Mouse (Mus musculus): ENCODE measurements around the gene Ehd1. TPM values are rescaled to one million over a fixed set of nuclear protein-coding genes. Genes with fewer than 3 reads are reported as not detected.

The Ehd1 gene
- polyA plus RNA-seq, 1 experiment from 2014 or later, result 80.0 TPM

DNA sequence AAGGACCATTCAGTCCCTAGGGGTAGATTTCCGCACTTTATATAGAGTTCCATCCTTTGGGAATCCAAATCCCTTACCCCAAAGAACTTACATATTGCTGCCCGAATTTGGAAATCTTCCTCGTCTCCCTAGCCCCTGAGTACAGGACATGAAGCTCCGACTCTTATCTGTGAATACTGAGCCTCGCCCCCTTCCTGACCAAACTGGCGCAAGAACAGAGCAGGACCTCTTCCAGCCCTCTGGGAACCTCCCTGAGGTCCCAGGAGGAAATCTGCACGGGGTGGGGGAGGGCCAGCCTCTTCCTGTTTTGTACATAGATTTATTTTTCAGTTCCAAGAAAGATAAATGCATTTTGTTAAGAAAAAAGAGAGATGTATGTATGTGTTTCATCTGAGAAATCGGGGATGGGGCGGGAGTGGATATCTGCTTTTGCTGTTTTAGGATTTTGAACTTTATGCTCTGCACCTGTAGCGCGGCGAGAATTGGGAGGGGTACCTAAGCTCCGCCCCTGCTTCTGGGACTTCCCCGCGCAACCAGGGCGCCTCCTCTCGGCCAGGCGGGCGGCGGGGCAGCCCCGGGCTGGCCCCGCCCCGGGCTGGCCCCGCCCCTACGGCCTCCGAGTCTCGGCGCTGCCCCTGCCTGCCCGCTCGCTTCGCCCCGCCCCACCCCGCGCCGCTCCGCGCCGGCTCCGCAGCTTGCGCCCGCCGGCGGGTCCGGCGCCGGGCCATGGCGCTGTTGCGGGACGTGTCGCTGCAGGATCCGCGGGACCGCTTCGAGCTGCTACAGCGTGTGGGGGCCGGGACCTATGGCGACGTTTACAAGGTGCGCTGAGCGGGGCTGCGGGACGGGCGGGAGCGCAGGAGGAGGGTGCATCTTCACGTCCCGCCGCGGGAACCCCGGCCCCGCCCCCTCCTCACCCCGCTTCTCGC is 64.3 kb downstream of the Ehd1 start, which contains the start of gene Map4k2:
Map4k2 (plus strand) TSS at position 612 of the 929 bp plus-strand sequence.
- Histone ChIP-seq H3K9me3 (ENCODE audit: control insufficient read depth, low read length) (no peaks in the 10 kb centered on the region), H3K4me3 (replicated peaks; ENCODE audit: low read length) (peak within 1 kb of the TSS; percentile 55), H3K9ac (peak within 1 kb of the TSS; percentile 62), H3K4me2 (replicated peaks) (peak within 1 kb of the TSS; percentile 83), H3K4me1 (replicated peaks; ENCODE audit: control insufficient read depth, insufficient read depth, low read length) (peaks cover 23% of the 10 kb centered on the region), H3K27ac (no peak within 1 kb of the TSS), H3K36me3 (replicated peaks; ENCODE audit: control insufficient read depth, insufficient read depth) (peaks cover 72% of the 10 kb centered on the region), H3K27me3 (ENCODE audit: control insufficient read depth, insufficient read depth, low read length) (no peaks in the 10 kb centered on the region)
- 19% methylated on average over 26 of the region's 72 CpGs for WGBS
- DNase-seq (ENCODE audit: low spot score) (peak; percentile 69), ATAC-seq (ENCODE audit: low FRiP score) (peak; percentile 69)

DNA sequence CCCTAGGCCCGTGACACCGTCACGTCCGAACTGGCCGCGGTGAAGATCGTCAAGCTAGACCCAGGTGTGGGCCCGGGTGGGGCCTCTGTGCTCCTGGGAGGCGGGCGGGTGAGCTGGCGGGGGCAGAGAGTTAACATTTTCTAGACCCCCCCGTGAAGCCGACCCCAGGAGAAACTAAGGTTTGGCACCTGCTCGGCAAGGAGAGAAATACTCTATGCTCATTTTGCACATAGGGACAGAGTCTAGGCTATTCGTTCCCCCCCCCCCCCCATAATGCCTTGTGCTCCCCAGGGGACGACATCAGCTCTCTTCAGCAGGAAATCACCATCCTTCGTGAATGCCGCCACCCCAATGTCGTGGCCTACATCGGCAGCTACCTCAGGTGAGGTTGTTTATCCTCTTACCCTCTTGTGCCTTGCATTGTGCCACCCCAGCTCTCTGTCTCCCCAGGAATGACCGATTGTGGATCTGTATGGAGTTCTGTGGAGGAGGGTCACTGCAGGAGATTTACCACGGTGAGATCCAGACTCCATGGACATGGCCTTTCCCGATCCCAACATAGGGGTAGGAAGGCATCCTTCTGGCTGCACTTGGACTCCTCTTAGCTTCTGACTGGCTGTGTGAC is 65.0 kb downstream of the Ehd1 start:
- Histone ChIP-seq H3K4me2 (replicated peaks) (peak overlapping the region; percentile 83), H3K4me1 (replicated peaks; ENCODE audit: control insufficient read depth, insufficient read depth, low read length) (peaks cover 15% of the 10 kb centered on the region), H3K9ac (peak overlapping the region; percentile 62), H3K36me3 (replicated peaks; ENCODE audit: control insufficient read depth, insufficient read depth) (peaks cover 80% of the 10 kb centered on the region), H3K4me3 (replicated peaks; ENCODE audit: low read length) (peak overlapping the region; percentile 55), H3K27ac (no peak overlapping the region), H3K27me3 (ENCODE audit: control insufficient read depth, insufficient read depth, low read length) (no peaks in the 10 kb centered on the region), H3K9me3 (ENCODE audit: control insufficient read depth, low read length) (no peaks in the 10 kb centered on the region)
- no peak for DNase-seq (ENCODE audit: low spot score)
- WGBS, result 12% methylated on average over 23 of the region's 23 CpGs
- ATAC-seq (ENCODE audit: low FRiP score), result no peak

DNA sequence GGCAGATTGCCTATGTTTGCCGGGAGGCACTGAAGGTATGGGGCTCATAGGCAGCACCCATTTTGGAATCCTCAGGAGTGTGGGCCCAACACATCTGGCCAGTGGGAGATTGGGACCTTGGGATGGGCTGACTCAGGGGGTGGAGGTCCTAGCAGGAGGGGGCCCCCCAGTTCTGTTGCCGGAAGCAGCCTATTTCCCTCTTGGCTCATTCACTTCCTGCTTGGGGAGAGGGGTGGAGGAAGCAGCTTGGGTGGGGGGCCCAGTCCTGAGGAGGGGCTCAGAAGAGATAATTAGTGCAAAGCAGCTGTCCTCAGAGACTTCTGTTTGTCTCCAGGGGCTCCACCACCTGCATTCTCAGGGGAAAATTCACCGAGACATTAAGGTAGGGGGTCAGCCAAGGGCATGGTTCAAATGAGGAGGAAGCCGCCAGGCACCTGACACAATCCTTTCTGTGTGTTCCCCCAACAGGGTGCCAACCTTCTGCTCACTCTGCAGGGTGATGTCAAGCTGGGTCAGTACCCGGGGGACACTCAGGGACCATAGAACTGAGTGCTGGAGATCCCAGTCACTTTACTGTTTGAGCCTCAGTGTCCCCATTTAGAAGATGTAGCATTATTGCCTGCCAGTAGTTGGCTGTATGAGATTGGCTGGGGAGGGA is 65.9 kb downstream of the Ehd1 start:
- DNase-seq (ENCODE audit: low spot score), result no peak
- peaks cover 10% of the 10 kb centered on the region; the same call in 1 of the 2 replicates for H3K4me1 ChIP-seq (replicated peaks; ENCODE audit: control insufficient read depth, insufficient read depth, low read length)
- H3K9ac ChIP-seq, result no peak overlapping the region
- H3K27me3 ChIP-seq (ENCODE audit: control insufficient read depth, insufficient read depth, low read length), result no peaks in the 10 kb centered on the region
- no peak for ATAC-seq (ENCODE audit: low FRiP score)
- H3K27ac ChIP-seq, result no peak overlapping the region
- peaks cover 80% of the 10 kb centered on the region for H3K36me3 ChIP-seq (replicated peaks; ENCODE audit: control insufficient read depth, insufficient read depth)
- 0 out of 2 replicates have a peak overlapping the region, but pooled peaks have one; percentile 83 for H3K4me2 ChIP-seq (replicated peaks)
- WGBS, result 80% methylated on average over 5 of the region's 5 CpGs
- no peaks in the 10 kb centered on the region for H3K9me3 ChIP-seq (ENCODE audit: control insufficient read depth, low read length)
- no peak overlapping the region for H3K4me3 ChIP-seq (replicated peaks; ENCODE audit: low read length)

DNA sequence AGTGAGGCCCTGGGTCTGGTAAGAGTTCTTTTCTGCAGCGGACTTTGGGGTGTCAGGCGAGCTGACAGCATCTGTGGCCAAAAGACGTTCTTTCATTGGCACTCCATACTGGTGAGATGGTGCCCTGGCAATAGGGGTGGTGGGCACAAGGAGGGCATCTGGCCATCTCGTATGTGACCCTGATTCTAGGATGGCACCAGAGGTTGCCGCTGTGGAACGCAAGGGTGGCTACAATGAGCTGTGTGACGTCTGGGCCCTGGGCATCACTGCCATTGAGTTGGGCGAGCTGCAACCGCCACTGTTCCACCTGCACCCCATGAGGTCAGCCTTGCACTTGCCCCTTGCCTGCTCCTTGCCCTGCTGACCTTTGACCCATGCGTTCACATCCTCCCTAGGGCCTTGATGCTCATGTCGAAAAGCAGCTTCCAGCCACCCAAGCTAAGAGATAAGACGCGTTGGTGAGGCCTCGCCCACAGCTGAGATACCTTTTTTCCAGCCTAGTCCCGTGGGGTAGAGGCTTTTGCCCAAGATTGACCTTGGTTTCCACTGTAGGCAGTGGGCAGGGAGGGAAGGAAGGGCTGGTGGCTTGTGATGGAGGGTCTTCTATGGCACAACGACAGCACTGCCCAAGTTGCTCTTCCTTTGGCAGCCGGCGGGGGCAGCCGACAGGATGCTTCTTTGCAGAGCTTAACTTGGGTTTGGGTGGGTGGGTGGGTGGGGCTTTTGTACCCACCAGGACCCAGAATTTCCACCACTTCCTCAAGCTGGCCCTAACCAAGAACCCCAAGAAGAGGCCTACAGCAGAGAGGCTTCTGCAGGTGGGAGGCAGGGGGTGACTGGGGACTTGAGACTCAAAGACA is 66.8 kb downstream of the Ehd1 start:
- Histone ChIP-seq H3K4me1 (replicated peaks; ENCODE audit: control insufficient read depth, insufficient read depth, low read length) (peaks cover 10% of the 10 kb centered on the region; the same call in 1 of the 2 replicates), H3K4me3 (replicated peaks; ENCODE audit: low read length) (no peak overlapping the region), H3K4me2 (replicated peaks) (no peak overlapping the region), H3K36me3 (replicated peaks; ENCODE audit: control insufficient read depth, insufficient read depth) (peaks cover 79% of the 10 kb centered on the region), H3K9ac (no peak overlapping the region), H3K27ac (no peak overlapping the region), H3K9me3 (ENCODE audit: control insufficient read depth, low read length) (no peaks in the 10 kb centered on the region), H3K27me3 (ENCODE audit: control insufficient read depth, insufficient read depth, low read length) (no peaks in the 10 kb centered on the region)
- 88% methylated on average over 19 of the region's 19 CpGs for WGBS
- ATAC-seq (ENCODE audit: low FRiP score) (no peak), DNase-seq (ENCODE audit: low spot score) (no peak)

DNA sequence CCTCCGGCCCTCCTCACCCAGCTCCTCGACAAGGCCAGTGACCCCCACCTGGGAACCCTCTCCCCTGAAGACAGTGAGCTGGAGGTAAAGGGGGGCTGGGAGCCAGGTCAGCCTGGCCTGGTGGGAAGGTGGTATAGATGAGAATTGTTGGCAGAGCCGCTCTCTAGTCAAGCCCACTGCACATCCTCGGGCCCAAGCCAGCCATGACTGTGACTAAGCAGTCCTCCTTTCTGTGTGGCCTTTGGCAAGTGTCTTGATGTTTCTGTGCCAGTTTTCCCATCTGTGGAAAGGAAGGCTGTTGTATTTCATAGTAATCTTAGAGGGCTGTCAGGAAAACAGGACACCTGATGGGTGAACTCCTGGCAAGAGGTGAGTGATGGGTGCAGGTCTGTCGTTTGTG is 67.5 kb downstream of the Ehd1 start:
- Histone ChIP-seq H3K4me1 (replicated peaks; ENCODE audit: control insufficient read depth, insufficient read depth, low read length) (peaks cover 10% of the 10 kb centered on the region; the same call in 1 of the 2 replicates), H3K27me3 (ENCODE audit: control insufficient read depth, insufficient read depth, low read length) (no peaks in the 10 kb centered on the region), H3K36me3 (replicated peaks; ENCODE audit: control insufficient read depth, insufficient read depth) (peaks cover 74% of the 10 kb centered on the region), H3K9ac (no peak overlapping the region), H3K4me2 (replicated peaks) (no peak overlapping the region), H3K27ac (no peak overlapping the region), H3K9me3 (ENCODE audit: control insufficient read depth, low read length) (no peaks in the 10 kb centered on the region), H3K4me3 (replicated peaks; ENCODE audit: low read length) (no peak overlapping the region)
- ATAC-seq (ENCODE audit: low FRiP score) (no peak), DNase-seq (ENCODE audit: low spot score) (no peak)
- WGBS, result 85% methylated on average over 5 of the region's 5 CpGs

DNA sequence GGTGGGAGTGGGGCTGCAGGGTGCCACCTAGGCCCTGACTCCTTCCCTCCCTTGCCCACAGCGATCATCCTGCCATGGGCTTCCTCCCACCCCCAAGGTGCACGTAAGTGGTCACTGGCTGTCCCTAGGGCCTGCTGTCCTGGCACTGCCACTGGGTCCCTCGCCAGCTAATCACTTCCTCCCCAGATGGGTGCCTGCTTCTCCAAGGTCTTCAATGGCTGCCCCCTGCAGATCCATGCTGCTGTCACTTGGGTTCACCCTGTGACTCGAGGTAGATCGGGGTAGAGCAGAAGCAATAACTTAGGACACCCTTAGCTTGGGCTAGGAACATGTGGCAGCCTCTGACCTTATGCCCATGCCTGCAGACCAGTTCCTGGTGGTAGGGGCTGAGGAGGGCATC is 69.5 kb downstream of the Ehd1 start:
- H3K9me3 ChIP-seq (ENCODE audit: control insufficient read depth, low read length), result no peaks in the 10 kb centered on the region
- 91% methylated on average over 5 of the region's 5 CpGs for WGBS

DNA sequence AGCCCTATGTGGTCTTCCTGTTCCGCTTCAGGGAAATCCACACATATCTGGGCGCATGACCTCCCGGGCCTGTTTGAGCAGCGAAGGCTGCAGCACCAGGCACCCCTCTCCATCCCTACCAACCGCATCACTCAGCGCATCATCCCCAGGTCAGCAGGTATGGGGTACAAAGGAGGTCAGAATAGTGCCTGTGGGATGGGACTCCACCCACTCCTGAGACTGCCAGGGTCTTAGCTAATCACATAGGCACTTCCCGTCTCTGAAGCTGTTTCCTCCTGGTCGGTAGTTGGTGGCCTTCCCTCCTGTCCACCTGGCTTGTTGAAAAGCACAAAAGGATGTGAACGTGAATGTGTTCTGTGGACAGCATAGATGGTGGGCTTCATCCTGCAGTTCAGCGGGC is 70.1 kb downstream of the Ehd1 start:
- H3K4me3 ChIP-seq (replicated peaks; ENCODE audit: low read length), result no peak overlapping the region
- H3K9ac ChIP-seq, result no peak overlapping the region
- no peaks in the 10 kb centered on the region; the same call in 1 of the 2 replicates for H3K4me1 ChIP-seq (replicated peaks; ENCODE audit: control insufficient read depth, insufficient read depth, low read length)
- 90% methylated on average over 10 of the region's 10 CpGs for WGBS
- H3K36me3 ChIP-seq (replicated peaks; ENCODE audit: control insufficient read depth, insufficient read depth), result peaks cover 80% of the 10 kb centered on the region
- H3K4me2 ChIP-seq (replicated peaks), result no peak overlapping the region
- ATAC-seq (ENCODE audit: low FRiP score) (no peak), DNase-seq (ENCODE audit: low spot score) (no peak)
- no peak overlapping the region for H3K27ac ChIP-seq
- H3K27me3 ChIP-seq (ENCODE audit: control insufficient read depth, insufficient read depth, low read length), result no peaks in the 10 kb centered on the region
- no peaks in the 10 kb centered on the region for H3K9me3 ChIP-seq (ENCODE audit: control insufficient read depth, low read length)

More for the DNA sequence above, 69.5 kb downstream of the Ehd1 start:
- H3K4me2 ChIP-seq (replicated peaks), result no peak overlapping the region
- DNase-seq (ENCODE audit: low spot score) (no peak), ATAC-seq (ENCODE audit: low FRiP score) (no peak)
- H3K9ac ChIP-seq, result no peak overlapping the region
- H3K27ac ChIP-seq, result no peak overlapping the region
- no peak overlapping the region for H3K4me3 ChIP-seq (replicated peaks; ENCODE audit: low read length)
- H3K36me3 ChIP-seq (replicated peaks; ENCODE audit: control insufficient read depth, insufficient read depth), result peaks cover 74% of the 10 kb centered on the region
- H3K27me3 ChIP-seq (ENCODE audit: control insufficient read depth, insufficient read depth, low read length), result no peaks in the 10 kb centered on the region
- peaks cover 5% of the 10 kb centered on the region; the same call in 1 of the 2 replicates for H3K4me1 ChIP-seq (replicated peaks; ENCODE audit: control insufficient read depth, insufficient read depth, low read length)

DNA sequence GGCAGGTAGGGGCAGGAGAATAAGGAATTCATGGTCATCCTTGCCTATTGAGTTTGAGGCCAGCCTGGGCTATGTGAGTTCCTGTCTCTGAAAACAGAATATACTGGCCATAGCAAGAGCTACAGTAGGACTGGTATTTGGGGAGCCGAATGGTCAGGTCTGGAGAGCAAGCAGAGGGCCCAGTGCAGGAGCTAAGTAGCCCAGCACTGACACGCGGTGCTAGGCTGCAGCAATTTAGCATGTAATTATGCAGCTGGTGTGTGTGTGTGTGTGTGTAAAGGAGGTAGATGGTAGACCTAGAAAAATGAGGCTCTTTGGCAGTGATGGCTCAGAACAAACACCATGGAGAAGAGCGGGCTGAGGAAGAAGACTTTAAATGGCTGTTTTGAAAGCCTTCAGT is 71.1 kb downstream of the Ehd1 start:
- H3K27me3 ChIP-seq (ENCODE audit: control insufficient read depth, insufficient read depth, low read length), result no peaks in the 10 kb centered on the region
- WGBS, result 94% methylated on average over 4 of the region's 4 CpGs
- H3K4me2 ChIP-seq (replicated peaks), result no peak overlapping the region
- ATAC-seq (ENCODE audit: low FRiP score) (no peak), DNase-seq (ENCODE audit: low spot score) (no peak)
- H3K27ac ChIP-seq, result no peak overlapping the region
- no peak overlapping the region for H3K4me3 ChIP-seq (replicated peaks; ENCODE audit: low read length)
- H3K36me3 ChIP-seq (replicated peaks; ENCODE audit: control insufficient read depth, insufficient read depth), result peaks cover 76% of the 10 kb centered on the region
- H3K9me3 ChIP-seq (ENCODE audit: control insufficient read depth, low read length), result no peaks in the 10 kb centered on the region
- H3K9ac ChIP-seq, result no peak overlapping the region
- H3K4me1 ChIP-seq (replicated peaks; ENCODE audit: control insufficient read depth, insufficient read depth, low read length), result no peaks in the 10 kb centered on the region; the same call in 1 of the 2 replicates
